Mouse (Mus musculus): ENCODE measurements around the gene Ints6l. TPM values are rescaled to one million over a fixed set of nuclear protein-coding genes. Genes with fewer than 3 reads are reported as not detected.

Gene Ints6l
- polyA plus RNA-seq, 1 experiment from 2014 or later = 28.5 TPM

Other genes starting within 250 kb of the Ints6l start
- gene Gm773, start 242.0 kb upstream of the Ints6l start, polyA plus RNA-seq (2015; fragmentation: Nextera tagmentation; extraction: Ambion mirVana) = not detected in 2 replicates
- 8.3 and 9.2 TPM in 2 replicates for gene Zfp449, start 108.5 kb upstream of the Ints6l start, polyA plus RNA-seq (2015; fragmentation: Nextera tagmentation; extraction: Ambion mirVana)
- gene Smim10l2a, start 80.3 kb upstream of the Ints6l start, polyA plus RNA-seq (2015; fragmentation: Nextera tagmentation; extraction: Ambion mirVana) = 3.7 TPM in 2 replicates
- 2.4 TPM in 2 replicates for gene Gm2174, start 6.9 kb upstream of the Ints6l start, polyA plus RNA-seq (2015; fragmentation: Nextera tagmentation; extraction: Ambion mirVana)
- not detected in 2 replicates for gene Gm10477, start 69.9 kb downstream of the Ints6l start, polyA plus RNA-seq (2015; fragmentation: Nextera tagmentation; extraction: Ambion mirVana)
- gene Gm648, start 94.7 kb downstream of the Ints6l start, polyA plus RNA-seq (2015; fragmentation: Nextera tagmentation; extraction: Ambion mirVana) = 0.30 TPM in 1 of 2 replicates, not detected in the other
- gene Mmgt1, start 143.2 kb downstream of the Ints6l start, polyA plus RNA-seq (2015; fragmentation: Nextera tagmentation; extraction: Ambion mirVana) = 26.0 and 27.3 TPM in 2 replicates
- gene Slc9a6, start 154.9 kb downstream of the Ints6l start, polyA plus RNA-seq (2015; fragmentation: Nextera tagmentation; extraction: Ambion mirVana) = 16.6 and 18.5 TPM in 2 replicates